Mouse (Mus musculus): ENCODE data around the gene Tgfbr3.

- TF ChIP-seq POLR2A (IDR thresholded peaks at IDR 0.05; ENCODE audit: low read depth, low read length), result no peak
- TF ChIP-seq CTCF (IDR thresholded peaks at IDR 0.05; ENCODE audit: borderline replicate concordance, insufficient read depth, low read length), result no peak
Measured at GRCm38 (mm10) chr5:107129304-107129703, 160.1 kb downstream of the Tgfbr3 start.

Measured in embryonic fibroblast, embryonic 13.5 days (primary cell).